ENCODE assay signal across 9 mouse cellular contexts in the genomic region with DNA sequence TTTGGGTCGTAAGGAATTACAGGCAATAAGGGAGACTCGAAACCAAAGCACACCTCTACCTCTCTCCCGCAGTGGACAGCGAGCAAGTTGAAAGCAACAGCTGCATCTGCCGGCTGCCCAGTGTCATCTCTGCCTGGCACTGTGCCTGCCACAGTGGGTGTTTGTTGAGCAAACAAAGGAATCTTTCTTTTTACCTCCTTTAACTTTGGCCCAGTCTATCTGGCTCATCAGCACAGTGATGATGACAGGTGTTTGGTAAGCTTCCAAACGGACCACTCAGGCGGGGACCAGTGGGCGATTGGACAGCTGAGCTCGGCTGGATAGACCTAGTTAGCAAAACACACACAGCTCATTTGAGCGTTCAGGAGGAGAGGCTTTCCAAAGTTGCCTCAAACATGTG.
DNase-seq lines count a peak whose midpoint lies in the region; ATAC-seq and TF ChIP-seq lines count a peak whose summit lies in the region.
"Had no signal": no experiment of that assay in that cellular context is flagged by ENCODE, and none has a peak within 500 bp of the region (broad histone marks: within the 10 kb centered on the region; RNA-seq: fewer than 3 reads in every experiment).

No protein-coding gene starts in this region.

- TF ChIP-seq POLR2A in kidney, adult 2 months (IDR thresholded peaks at IDR 0.05; ENCODE audit: low read depth, low read length) = no peak

- no peak overlapping the region for H3K27ac ChIP-seq in forebrain, embryonic 15.5 days (replicated peaks)
- no peak overlapping the region for H3K27ac ChIP-seq in forebrain, embryonic 10.5 days
- H3K27ac ChIP-seq in kidney, adult 2 months (ENCODE audit: insufficient read depth, low read depth, low read length) = no peak overlapping the region
- H3K27ac ChIP-seq: macrophage had no signal

- no peak for TF ChIP-seq CTCF in kidney, adult 2 months (conservative IDR thresholded peaks at IDR 0.05; ENCODE audit: insufficient read depth, insufficient read length, low read depth, low read length)

- 29% methylated on average over 10 of the region's 10 CpGs for WGBS in forebrain, embryonic 15.5 days
- 89% methylated on average over 10 of the region's 10 CpGs for WGBS in forebrain, embryonic 10.5 days
- WGBS in kidney, adult 2 months = 60% methylated on average over 10 of the region's 10 CpGs

- peak; percentile 66 for ATAC-seq in forebrain, embryonic 15.5 days (replicated peaks)
- no peak for ATAC-seq in granulocyte monocyte progenitor cell, adult 5-6 weeks (replicated peaks; ENCODE audit: poor library complexity, severe bottlenecking)

- no peak overlapping the region for H3K9ac ChIP-seq in forebrain, embryonic 15.5 days (replicated peaks)

- no peaks in the 10 kb centered on the region for H3K36me3 ChIP-seq in forebrain, embryonic 15.5 days
- no peaks in the 10 kb centered on the region for H3K36me3 ChIP-seq in forebrain, embryonic 10.5 days (replicated peaks)
- no peaks in the 10 kb centered on the region for H3K36me3 ChIP-seq in kidney, adult 2 months (ENCODE audit: control insufficient read depth, insufficient read depth, low read length)

- H3K4me2 ChIP-seq in forebrain, embryonic 15.5 days (replicated peaks) = no peak overlapping the region

- DNase-seq in forebrain, embryonic 10.5 days (ENCODE audit: extremely low spot score, low spot score) = no peak
- peak; percentile 97 for DNase-seq in retina, postnatal 1 day
- no peak for DNase-seq in retina, embryonic 14.5 days (ENCODE audit: low spot score)
- peak; percentile 12 to 42 for DNase-seq in layer of hippocampus, postnatal 36 days
- DNase-seq in kidney, postnatal 25 days = no peak
- no peak for DNase-seq in kidney, adult 2 months

- H3K4me1 ChIP-seq in forebrain, embryonic 15.5 days = peaks cover 8% of the 10 kb centered on the region
- H3K4me1 ChIP-seq in forebrain, embryonic 10.5 days = no peaks in the 10 kb centered on the region
- H3K4me1 ChIP-seq in kidney, adult 2 months (ENCODE audit: control insufficient read depth, insufficient read depth, low read length) = no peaks in the 10 kb centered on the region

- no peaks in the 10 kb centered on the region for H3K27me3 ChIP-seq in forebrain, embryonic 15.5 days
- H3K27me3 ChIP-seq in forebrain, embryonic 10.5 days (ENCODE audit: poor library complexity, severe bottlenecking) = no peaks in the 10 kb centered on the region
- H3K27me3 ChIP-seq in kidney, adult 2 months (replicated peaks; ENCODE audit: control insufficient read depth, insufficient read depth, low read length) = no peaks in the 10 kb centered on the region

- no peak overlapping the region for H3K4me3 ChIP-seq in forebrain, embryonic 15.5 days
- no peak overlapping the region for H3K4me3 ChIP-seq in forebrain, embryonic 10.5 days
- no peak overlapping the region for H3K4me3 ChIP-seq in kidney, adult 2 months (ENCODE audit: insufficient read depth, low read depth, low read length)

- no peaks in the 10 kb centered on the region for H3K9me3 ChIP-seq in forebrain, embryonic 15.5 days
- no peaks in the 10 kb centered on the region for H3K9me3 ChIP-seq in forebrain, embryonic 10.5 days

Comparison
In these comparisons a context has a peak if more than half of its experiments do, and no peak if none do; other contexts are left out.
1. DNase-seq: peak in retina, postnatal 1 day (single experiment) and layer of hippocampus, postnatal 36 days (2 of 2); none in forebrain, embryonic 10.5 days (single experiment), retina, embryonic 14.5 days (single experiment), kidney, postnatal 25 days (0 of 2) and kidney, adult 2 months (single experiment).